Mouse (Mus musculus): ENCODE results near the gene B9d2. TPM values are rescaled to one million over a fixed set of nuclear protein-coding genes. Genes with fewer than 3 reads are reported as not detected.

B9d2 gene
- polyA plus RNA-seq, 1 experiment from 2014 or later, result 22.5 TPM

DNA sequence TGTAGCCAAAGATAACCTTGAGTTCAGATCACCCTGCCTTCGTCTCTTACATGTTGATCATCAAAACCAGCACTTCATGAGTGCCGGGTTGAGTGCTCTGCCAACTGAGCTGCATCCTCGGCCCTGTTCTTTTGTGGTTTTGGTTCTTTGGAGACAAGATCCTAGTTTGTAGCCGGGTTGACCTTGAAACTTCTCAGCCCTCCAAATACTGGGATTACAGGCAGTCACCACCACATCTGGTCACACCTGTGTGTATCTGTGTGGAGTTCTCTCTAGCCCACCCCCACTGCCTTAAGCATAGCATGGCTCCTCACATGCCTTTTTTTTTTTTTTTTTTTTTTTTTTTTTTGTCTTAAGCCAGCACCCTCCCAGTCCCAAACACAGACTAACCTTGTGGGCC lies 10.5 kb upstream of the B9d2 start:
- Histone ChIP-seq H3K36me3 (ENCODE audit: control insufficient read depth, insufficient read depth, low read length) (0 out of 2 replicates have a peak, but pooled peaks cover 10% of the 10 kb centered on the region), H3K4me3 (ENCODE audit: low read length) (no peak overlapping the region), H3K4me1 (ENCODE audit: control insufficient read depth, insufficient read depth, low read length) (peaks cover 7% of the 10 kb centered on the region; the same call in 1 of the 2 replicates), H3K27ac (ENCODE audit: low read length) (no peak overlapping the region), H3K4me2 (ENCODE audit: low read depth, low read length) (no peak overlapping the region), H3K9ac (ENCODE audit: low read depth, low read length) (no peak overlapping the region), H3K27me3 (replicated peaks; ENCODE audit: control insufficient read depth, insufficient read depth, low read length) (peaks cover 18% of the 10 kb centered on the region; the same call in 1 of the 2 replicates), H3K9me3 (ENCODE audit: control insufficient read depth, low read length) (no peaks in the 10 kb centered on the region)
- ATAC-seq, result no peak
- 87% methylated on average over 4 of the region's 4 CpGs for WGBS

DNA sequence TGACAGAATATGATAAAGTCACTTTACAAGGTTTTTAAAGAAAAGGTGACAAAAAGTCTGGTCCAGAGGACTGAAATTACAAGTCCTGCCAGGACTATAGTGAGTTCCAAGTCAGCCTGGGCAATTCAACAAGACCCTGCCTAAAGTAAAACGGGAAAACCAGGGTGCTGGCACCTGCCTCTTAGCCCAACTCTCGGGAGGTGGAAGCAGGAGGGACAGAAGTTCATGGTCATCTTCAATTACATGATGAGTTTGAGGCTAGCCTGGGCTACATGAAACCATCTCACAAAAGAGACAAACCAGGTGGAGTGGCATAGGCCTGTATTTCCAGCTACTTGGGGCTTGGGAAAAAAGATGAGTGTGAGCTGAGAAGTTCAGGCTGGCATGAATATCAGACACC lies 8.9 kb upstream of the B9d2 start:
- no peaks in the 10 kb centered on the region for H3K9me3 ChIP-seq (ENCODE audit: control insufficient read depth, low read length)

GRCm38 (mm10) chr7:25672442-25672841 lies 8.1 kb upstream of the B9d2 start:
- peaks cover 7% of the 10 kb centered on the region; the same call in 1 of the 2 replicates for H3K4me1 ChIP-seq (ENCODE audit: control insufficient read depth, insufficient read depth, low read length)
- H3K4me3 ChIP-seq (ENCODE audit: low read length), result no peak overlapping the region
- H3K9ac ChIP-seq (ENCODE audit: low read depth, low read length), result no peak overlapping the region
- peaks cover 24% of the 10 kb centered on the region for H3K27me3 ChIP-seq (replicated peaks; ENCODE audit: control insufficient read depth, insufficient read depth, low read length)
- no peak overlapping the region for H3K4me2 ChIP-seq (ENCODE audit: low read depth, low read length)
- 55% methylated on average over 4 of the region's 4 CpGs for WGBS
- H3K36me3 ChIP-seq (ENCODE audit: control insufficient read depth, insufficient read depth, low read length), result no peaks in the 10 kb centered on the region
- H3K9me3 ChIP-seq (ENCODE audit: control insufficient read depth, low read length), result no peaks in the 10 kb centered on the region
- no peak overlapping the region for H3K27ac ChIP-seq (ENCODE audit: low read length)
- no peak for ATAC-seq

More for the DNA sequence above, 8.9 kb upstream of the B9d2 start:
- H3K36me3 ChIP-seq (ENCODE audit: control insufficient read depth, insufficient read depth, low read length), result 0 out of 2 replicates have a peak, but pooled peaks cover 6% of the 10 kb centered on the region
- peaks cover 24% of the 10 kb centered on the region for H3K27me3 ChIP-seq (replicated peaks; ENCODE audit: control insufficient read depth, insufficient read depth, low read length)
- ATAC-seq, result no peak
- H3K27ac ChIP-seq (ENCODE audit: low read length), result no peak overlapping the region
- 66% methylated on average over 2 of the region's 2 CpGs for WGBS
- H3K9ac ChIP-seq (ENCODE audit: low read depth, low read length), result no peak overlapping the region
- no peak overlapping the region for H3K4me2 ChIP-seq (ENCODE audit: low read depth, low read length)
- no peak overlapping the region for H3K4me3 ChIP-seq (ENCODE audit: low read length)
- peaks cover 7% of the 10 kb centered on the region; the same call in 1 of the 2 replicates for H3K4me1 ChIP-seq (ENCODE audit: control insufficient read depth, insufficient read depth, low read length)

DNA sequence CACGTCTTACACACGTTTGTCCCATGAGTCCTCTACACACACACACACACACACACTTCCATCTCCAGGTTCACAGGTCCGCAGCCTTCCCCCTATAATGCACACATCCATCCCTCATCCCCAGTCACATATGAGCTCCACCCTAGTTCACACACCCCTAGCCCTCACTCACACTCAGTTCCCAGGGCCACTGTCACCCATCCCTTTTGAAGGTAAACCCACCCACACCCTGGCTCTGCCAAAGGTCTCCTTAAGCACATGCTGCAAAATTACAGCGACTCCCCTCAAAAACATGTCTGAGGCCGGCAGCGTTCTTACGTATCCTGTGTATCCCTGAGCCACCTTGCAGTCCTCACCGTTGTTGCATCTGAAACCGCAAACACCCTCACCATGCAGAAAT lies 6.3 kb upstream of the B9d2 start:
- ATAC-seq, result no peak
- H3K4me2 ChIP-seq (ENCODE audit: low read depth, low read length), result peak overlapping the region; percentile 62; the same call in 1 of the 2 replicates
- H3K4me1 ChIP-seq (ENCODE audit: control insufficient read depth, insufficient read depth, low read length), result peaks cover 7% of the 10 kb centered on the region; the same call in 1 of the 2 replicates
- H3K27ac ChIP-seq (ENCODE audit: low read length), result no peak overlapping the region
- H3K9ac ChIP-seq (ENCODE audit: low read depth, low read length), result peak overlapping the region; percentile 53
- 21% methylated on average over 9 of the region's 9 CpGs for WGBS
- no peaks in the 10 kb centered on the region for H3K9me3 ChIP-seq (ENCODE audit: control insufficient read depth, low read length)
- peaks cover 24% of the 10 kb centered on the region for H3K27me3 ChIP-seq (replicated peaks; ENCODE audit: control insufficient read depth, insufficient read depth, low read length)
- peak overlapping the region; percentile 44; the same call in 1 of the 2 replicates for H3K4me3 ChIP-seq (ENCODE audit: low read length)
- H3K36me3 ChIP-seq (ENCODE audit: control insufficient read depth, insufficient read depth, low read length), result no peaks in the 10 kb centered on the region

GRCm38 (mm10) chr7:25674719-25675300 lies 5.8 kb upstream of the B9d2 start, which contains the start of gene Tmem91:
TSS of gene Tmem91 (minus strand) at chr7:25675166.
- H3K9me3 ChIP-seq (ENCODE audit: control insufficient read depth, low read length), result no peaks in the 10 kb centered on the region
- peak within 1 kb of the TSS; percentile 62 for H3K4me2 ChIP-seq (ENCODE audit: low read depth, low read length)
- H3K36me3 ChIP-seq (ENCODE audit: control insufficient read depth, insufficient read depth, low read length), result no peaks in the 10 kb centered on the region
- peak within 1 kb of the TSS; percentile 53 for H3K9ac ChIP-seq (ENCODE audit: low read depth, low read length)
- peaks cover 7% of the 10 kb centered on the region; the same call in 1 of the 2 replicates for H3K4me1 ChIP-seq (ENCODE audit: control insufficient read depth, insufficient read depth, low read length)
- H3K27ac ChIP-seq (ENCODE audit: low read length), result no peak within 1 kb of the TSS
- peaks cover 24% of the 10 kb centered on the region for H3K27me3 ChIP-seq (replicated peaks; ENCODE audit: control insufficient read depth, insufficient read depth, low read length)
- peak within 1 kb of the TSS; percentile 44 for H3K4me3 ChIP-seq (ENCODE audit: low read length)
- WGBS, result 2% methylated on average over 29 of the region's 29 CpGs
- no peak for ATAC-seq

DNA sequence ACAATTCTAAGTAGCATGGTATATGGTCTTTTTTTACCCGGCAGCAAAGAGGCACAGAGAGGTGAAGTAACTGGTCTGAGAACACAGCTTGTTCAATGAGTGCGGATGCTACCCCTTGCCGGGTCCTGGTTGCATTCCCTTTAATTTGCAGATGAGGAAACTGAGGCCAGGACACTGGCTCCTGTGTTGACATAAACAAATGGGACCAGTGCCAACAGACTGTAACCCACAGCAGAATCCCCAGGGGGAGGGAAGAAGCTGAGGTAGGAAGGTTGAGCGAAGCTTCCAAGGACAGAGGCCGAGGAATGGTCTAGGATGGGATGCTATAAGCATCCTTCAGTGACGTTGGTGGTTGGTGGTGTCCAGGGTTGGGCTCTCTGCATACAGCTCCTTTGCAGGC lies 5.2 kb upstream of the B9d2 start:
- H3K4me2 ChIP-seq (ENCODE audit: low read depth, low read length), result no peak overlapping the region
- no peak overlapping the region; the same call in 1 of the 2 replicates for H3K4me3 ChIP-seq (ENCODE audit: low read length)
- 39% methylated on average over 6 of the region's 6 CpGs for WGBS
- H3K36me3 ChIP-seq (ENCODE audit: control insufficient read depth, insufficient read depth, low read length), result no peaks in the 10 kb centered on the region
- H3K27me3 ChIP-seq (replicated peaks; ENCODE audit: control insufficient read depth, insufficient read depth, low read length), result peaks cover 24% of the 10 kb centered on the region
- no peak overlapping the region for H3K9ac ChIP-seq (ENCODE audit: low read depth, low read length)
- ATAC-seq, result no peak
- peaks cover 11% of the 10 kb centered on the region; the same call in 1 of the 2 replicates for H3K4me1 ChIP-seq (ENCODE audit: control insufficient read depth, insufficient read depth, low read length)
- H3K27ac ChIP-seq (ENCODE audit: low read length), result no peak overlapping the region
- no peaks in the 10 kb centered on the region for H3K9me3 ChIP-seq (ENCODE audit: control insufficient read depth, low read length)

- H3K4me2 ChIP-seq (ENCODE audit: low read depth, low read length), result no peak overlapping the region
- peaks cover 24% of the 10 kb centered on the region for H3K27me3 ChIP-seq (replicated peaks; ENCODE audit: control insufficient read depth, insufficient read depth, low read length)
- no peak overlapping the region for H3K4me3 ChIP-seq (ENCODE audit: low read length)
- H3K4me1 ChIP-seq (ENCODE audit: control insufficient read depth, insufficient read depth, low read length), result peaks cover 14% of the 10 kb centered on the region; the same call in 1 of the 2 replicates
- no peak overlapping the region for H3K9ac ChIP-seq (ENCODE audit: low read depth, low read length)
- no peaks in the 10 kb centered on the region for H3K36me3 ChIP-seq (ENCODE audit: control insufficient read depth, insufficient read depth, low read length)
- H3K9me3 ChIP-seq (ENCODE audit: control insufficient read depth, low read length), result no peaks in the 10 kb centered on the region
- WGBS, result 51% methylated on average over 15 of the region's 15 CpGs
- ATAC-seq, result no peak
- no peak overlapping the region for H3K27ac ChIP-seq (ENCODE audit: low read length)
Observed at GRCm38 (mm10) chr7:25676085-25676781, 4.3 kb upstream of the B9d2 start.

DNA sequence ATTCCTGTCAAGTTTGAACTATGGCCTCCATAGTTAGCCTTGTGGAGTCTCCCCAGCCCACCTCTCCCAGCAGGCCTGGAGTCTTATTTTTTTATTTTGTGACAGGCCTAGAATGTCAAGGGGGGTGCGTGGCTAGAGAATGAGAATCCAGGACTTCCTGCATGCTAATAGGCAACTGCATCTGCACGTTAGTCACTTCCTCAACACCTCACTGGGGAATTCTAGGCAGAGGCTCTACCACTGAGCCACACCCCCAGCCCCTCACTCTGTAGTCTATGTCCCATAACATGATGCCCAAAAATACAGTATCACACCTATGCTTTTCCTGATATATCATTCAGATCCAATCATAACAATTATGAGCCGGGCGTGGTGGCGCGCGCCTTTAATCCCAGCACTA lies 3.6 kb upstream of the B9d2 start:
- peaks cover 15% of the 10 kb centered on the region; the same call in 1 of the 2 replicates for H3K4me1 ChIP-seq (ENCODE audit: control insufficient read depth, insufficient read depth, low read length)
- ATAC-seq, result no peak
- H3K4me2 ChIP-seq (ENCODE audit: low read depth, low read length), result no peak overlapping the region
- H3K9me3 ChIP-seq (ENCODE audit: control insufficient read depth, low read length), result no peaks in the 10 kb centered on the region
- H3K36me3 ChIP-seq (ENCODE audit: control insufficient read depth, insufficient read depth, low read length), result no peaks in the 10 kb centered on the region
- H3K27ac ChIP-seq (ENCODE audit: low read length), result no peak overlapping the region
- no peak overlapping the region for H3K9ac ChIP-seq (ENCODE audit: low read depth, low read length)
- WGBS, result 86% methylated on average over 7 of the region's 7 CpGs
- no peak overlapping the region for H3K4me3 ChIP-seq (ENCODE audit: low read length)
- H3K27me3 ChIP-seq (replicated peaks; ENCODE audit: control insufficient read depth, insufficient read depth, low read length), result peaks cover 24% of the 10 kb centered on the region

DNA sequence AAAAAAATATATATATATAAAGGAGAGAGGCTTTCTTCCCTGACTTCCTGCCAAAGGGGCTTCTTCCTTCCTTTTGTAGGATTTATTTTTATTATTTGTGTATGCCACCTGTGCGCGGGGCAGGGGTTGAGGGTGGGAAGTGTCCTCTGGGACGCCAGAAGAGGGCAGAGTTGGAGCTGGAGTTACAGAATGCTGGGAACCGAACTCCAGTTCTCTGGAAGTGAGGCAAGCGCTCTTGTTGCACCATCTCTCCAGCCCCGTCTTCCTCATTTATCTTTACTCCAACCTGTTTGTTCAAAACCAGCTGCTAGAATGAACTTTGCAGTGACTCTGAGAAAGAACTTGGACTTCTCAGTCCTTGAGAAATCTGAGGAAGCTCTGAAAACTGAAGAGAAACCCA lies 609 bp upstream of the B9d2 start:
- peaks cover 15% of the 10 kb centered on the region; the same call in 1 of the 2 replicates for H3K4me1 ChIP-seq (ENCODE audit: control insufficient read depth, insufficient read depth, low read length)
- H3K9me3 ChIP-seq (ENCODE audit: control insufficient read depth, low read length), result no peaks in the 10 kb centered on the region
- peaks cover 7% of the 10 kb centered on the region for H3K27me3 ChIP-seq (replicated peaks; ENCODE audit: control insufficient read depth, insufficient read depth, low read length)
- peak overlapping the region; percentile 76 for H3K9ac ChIP-seq (ENCODE audit: low read depth, low read length)
- ATAC-seq, result no peak
- 6% methylated on average over 6 of the region's 6 CpGs for WGBS
- peak overlapping the region; percentile 75 for H3K4me3 ChIP-seq (ENCODE audit: low read length)
- no peaks in the 10 kb centered on the region for H3K36me3 ChIP-seq (ENCODE audit: control insufficient read depth, insufficient read depth, low read length)
- H3K27ac ChIP-seq (ENCODE audit: low read length), result peak overlapping the region; percentile 92
- peak overlapping the region; percentile 81 for H3K4me2 ChIP-seq (ENCODE audit: low read depth, low read length)

Measured in intestine, embryonic 16.5 days (tissue).